Mouse (Mus musculus): ENCODE data around the gene Cfp.

The Cfp gene

DNA sequence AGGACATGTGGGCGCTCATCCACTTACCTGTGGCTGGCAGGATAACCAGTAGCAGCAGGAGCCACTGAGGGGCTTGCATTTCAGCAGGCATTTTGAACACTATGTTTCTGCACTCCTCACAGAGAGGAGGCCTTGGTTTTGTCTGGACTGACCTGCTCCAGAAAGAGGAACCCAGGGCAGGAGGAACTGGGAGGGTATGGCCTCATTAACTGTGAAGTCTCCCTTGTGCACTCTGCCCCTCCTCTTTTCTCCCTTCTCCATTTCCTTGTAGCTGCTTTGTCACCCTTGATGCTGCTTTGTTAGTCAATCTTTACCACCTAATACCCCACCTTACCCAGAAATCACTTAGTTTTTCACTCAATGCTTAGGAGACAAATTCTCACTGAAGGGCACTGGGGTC, at the start of gene Cfp:
Cfp (minus strand) TSS at position 192 of the 400 bp plus-strand sequence.
- no peak for DNase-seq

DNA sequence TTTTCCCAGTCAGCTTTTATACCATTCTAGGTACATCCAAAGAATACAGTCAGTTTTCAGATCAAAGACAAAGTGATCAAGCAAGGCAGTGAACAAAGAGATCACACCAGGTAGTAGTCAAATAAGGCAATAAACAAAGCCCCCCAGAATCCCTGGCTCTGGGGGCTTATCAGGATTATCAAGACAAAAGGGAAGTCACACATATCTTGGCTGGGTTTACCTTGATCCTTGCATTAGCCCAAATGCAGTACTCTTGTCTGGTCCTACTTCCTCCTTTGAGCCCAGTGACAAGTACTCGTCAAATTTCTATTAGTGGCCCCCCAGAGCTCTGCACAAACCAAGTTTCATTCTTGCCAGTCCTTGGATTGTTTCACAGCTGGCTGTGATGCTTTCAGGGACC, 49.5 kb upstream of the Cfp start:
- no peak for DNase-seq

DNA sequence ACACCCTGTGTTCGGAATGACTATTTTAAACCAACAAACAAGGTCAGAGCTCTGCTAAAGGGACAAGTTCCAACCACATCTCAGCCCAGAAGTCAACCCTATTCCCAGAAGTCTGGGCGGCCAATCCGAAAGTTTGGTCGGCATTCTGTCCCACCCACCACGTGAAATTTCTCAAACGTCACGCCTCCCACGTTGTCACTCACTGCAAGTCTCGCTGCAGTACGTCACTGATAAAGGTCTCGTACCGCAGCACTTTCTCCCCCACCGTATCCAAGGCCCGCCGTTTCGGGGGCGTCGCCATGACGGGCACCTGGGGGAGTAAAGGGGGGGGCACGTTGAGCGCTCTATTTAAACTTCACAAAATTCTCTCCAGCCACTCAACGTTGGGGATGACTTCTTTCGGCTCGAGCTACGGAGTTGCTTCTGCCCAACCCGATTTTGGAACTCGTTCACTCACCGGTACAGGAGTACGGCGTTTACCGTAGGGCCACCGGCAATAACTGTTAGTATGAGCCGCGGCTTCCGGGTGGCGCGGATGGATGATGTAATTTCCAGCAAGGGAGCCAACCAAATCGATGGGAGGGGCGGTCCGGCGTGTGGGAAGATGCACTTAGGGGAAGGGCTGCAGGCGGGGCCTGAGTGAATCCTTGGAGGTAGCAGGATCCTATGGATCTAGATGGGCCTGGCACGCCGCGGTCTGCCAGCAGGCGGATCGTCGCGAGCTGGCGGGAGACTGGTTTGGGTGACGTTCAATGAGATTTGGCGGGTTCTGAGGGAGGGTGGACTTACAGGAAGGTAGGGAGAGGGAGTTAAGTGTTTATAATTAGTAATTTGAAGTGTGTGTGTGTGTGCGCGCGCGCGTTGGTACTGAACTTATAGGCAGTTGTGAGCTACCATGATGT, 30.4 kb upstream of the Cfp start, which contains the start of gene Uxt:
Uxt (minus strand) TSS at position 541 of the 902 bp plus-strand sequence.
- DNase-seq = peak; percentile 86

DNA sequence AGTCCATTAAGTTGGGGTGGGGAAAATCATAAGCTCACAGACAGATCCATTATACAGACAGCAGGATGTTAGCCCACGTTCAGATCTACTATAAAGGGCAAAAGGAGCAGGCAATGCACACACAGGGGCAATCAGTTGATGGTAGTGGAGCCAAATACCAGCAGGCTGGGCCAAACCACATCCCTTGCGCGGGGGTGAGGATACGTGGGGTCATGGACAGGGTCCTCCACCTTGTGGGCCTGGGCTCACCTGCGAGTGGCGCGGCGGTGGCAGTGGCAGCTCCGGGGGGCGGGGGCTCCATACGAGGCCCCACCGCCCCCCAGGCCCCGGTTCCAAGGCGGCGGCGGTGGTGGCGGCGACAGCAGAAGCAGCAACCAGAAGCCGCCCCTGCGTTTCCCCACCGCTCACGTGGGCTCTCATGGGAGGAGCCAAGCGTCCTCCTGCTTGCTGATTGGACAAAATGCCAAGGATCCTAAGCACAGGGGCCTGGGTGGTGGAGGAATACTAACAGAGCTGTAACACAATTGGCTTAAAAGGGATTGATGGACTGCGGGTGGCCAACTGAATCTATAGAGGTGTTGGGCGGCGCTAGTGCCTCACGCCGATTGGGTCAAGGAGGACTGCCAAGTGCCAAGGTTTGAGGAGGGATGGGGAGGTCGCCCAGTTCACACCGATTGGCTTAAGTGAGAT, 19.0 kb upstream of the Cfp start, which contains the start of gene Elk1:
Elk1 (minus strand) TSS at position 418 of the 690 bp plus-strand sequence.
- peak; percentile 72 for DNase-seq

DNA sequence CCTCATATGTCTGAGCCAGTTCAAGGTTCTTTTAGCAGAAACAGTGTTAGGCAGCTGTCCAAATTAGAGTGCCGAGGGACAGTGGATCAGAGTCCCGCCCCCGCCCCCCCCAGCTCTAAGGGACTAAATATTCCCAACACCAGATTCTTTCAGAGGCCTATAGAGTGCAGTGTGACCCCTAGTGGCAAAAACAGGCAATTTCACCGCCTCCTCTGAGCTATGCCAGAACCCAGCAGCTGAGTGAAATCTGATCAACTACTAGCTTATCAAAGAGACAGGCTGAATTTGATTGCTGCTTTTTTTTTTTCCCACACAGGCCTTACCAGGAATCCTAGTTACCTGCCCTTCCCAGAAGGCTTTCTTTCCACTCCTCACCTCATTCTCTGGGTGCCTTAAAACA, 14.7 kb upstream of the Cfp start:
- peak; percentile 42 for DNase-seq

DNA sequence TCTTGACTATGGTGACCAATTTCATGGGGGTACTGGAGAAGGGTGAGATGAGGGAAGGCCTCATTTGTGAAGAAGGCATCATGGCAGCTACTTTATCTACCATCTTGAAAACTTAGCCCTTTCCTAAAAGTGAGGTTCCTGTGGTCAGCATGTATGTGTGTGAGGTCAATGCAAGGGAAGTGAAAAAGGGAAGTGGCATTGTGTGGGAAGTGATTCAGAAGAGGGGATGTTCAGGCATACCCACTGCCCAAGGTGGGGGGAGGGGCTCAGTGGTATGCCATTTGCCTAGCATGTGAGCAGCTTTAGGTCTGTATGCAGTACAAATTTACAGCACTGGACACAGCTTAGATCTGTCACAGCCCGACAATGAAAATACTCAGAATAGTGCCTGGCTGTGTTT, 608 bp upstream of the Cfp start:
- DNase-seq = no peak

DNA sequence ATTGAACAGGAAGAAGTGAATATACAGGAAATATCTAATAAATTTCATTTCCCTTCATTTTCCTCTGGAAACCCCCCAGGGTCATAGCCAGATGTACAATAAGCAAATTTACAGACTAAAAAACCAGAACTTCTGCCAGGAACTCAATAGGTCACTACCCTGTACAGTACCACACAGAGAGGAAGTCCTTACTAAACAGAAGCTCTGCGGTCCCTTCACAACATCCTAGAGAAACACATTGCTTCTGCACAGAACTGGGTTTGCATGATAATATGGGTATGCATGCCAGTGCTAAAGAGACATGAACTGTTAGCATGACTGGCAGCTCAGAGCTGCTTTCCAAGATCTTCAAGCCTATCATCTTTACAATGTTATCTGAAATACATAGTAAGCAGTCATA, 1.5 kb downstream of the Cfp start:
- no peak for DNase-seq

DNA sequence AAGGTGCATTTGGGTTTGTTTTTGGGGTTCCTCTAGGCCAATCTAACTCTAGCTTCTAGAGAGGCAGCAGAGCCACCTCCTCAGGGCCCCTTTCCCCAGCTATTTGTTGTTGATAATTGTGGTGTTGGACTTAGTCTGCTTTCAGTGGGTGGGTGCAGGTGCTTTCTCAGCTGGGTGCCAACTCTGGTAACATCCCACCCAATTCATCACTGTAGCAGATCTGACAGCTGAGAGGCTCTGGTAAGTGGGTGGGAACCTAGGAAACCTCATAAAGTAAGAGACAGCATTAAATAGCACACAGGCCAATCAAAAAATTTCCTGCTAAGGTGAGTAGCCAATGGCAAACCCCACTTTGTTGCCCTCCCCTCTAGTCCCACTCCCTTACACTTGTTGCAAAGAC, 6.4 kb downstream of the Cfp start:
- no peak for DNase-seq

DNA sequence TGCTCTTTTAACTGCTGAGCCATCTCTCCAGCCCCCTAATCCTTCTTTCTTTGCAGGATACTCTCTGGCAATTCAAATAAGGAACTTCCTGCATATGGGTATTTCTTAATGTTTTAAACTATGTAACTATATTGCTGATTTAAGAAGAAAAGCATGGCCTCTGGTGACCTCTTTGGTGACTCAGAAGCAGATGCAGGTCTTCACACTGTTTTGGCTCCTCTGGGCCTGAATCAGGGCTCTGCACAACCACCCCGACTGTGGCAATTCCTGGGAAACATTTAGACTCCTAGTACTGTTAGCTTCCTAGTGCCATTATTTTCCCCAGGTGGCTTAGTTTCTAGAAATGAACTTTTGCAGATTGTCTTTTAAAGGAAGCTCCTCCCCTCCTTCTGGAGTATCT, 7.8 kb downstream of the Cfp start:
- DNase-seq = no peak

DNA sequence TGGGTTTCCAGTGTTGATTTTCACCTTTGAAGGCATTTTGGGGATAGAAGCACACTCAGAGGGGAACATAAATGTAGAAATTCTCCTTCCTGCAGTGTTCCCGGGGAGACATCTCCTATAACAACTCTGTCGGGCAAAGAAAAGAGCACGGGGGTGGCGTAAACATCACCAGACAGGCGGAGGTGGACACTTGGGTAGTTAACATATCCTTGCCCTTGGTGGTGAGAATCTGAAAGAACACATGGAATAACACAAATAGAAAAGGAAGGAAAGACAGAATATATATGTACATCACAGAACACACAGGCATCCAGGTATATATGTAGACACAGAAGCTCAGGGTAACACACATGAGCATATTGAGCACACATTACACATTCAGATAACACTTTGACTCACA, 10.0 kb downstream of the Cfp start:
- no peak for DNase-seq

DNA sequence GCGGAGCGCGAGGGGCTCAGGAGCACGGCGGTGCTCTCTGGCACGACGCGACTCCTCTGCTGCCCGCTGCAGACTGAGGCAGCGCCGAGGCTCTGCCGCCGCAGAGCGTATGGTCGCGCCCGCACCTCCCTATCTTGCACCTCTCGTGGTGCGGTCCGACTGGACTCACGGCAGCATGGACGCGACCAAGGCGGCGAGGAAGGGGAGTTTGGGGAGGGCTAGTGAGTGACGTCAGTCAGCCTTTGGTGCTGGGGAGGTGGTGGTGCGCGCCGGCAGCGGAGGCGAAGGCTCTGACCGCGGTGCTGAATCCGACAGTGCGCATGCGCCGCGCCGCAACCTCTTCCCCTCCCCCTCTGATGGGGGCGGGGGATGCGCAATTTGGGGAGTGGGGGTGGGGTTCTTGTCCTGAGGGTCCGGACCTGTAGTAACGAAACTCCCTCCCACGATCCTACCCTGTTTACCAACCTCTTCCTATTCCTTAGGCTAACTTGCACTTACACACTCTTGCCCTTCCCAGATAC, 10.5 kb downstream of the Cfp start, which contains the start of gene Syn1:
Syn1 (minus strand) TSS at position 161 of the 521 bp plus-strand sequence.
- DNase-seq = peak; percentile 78

DNA sequence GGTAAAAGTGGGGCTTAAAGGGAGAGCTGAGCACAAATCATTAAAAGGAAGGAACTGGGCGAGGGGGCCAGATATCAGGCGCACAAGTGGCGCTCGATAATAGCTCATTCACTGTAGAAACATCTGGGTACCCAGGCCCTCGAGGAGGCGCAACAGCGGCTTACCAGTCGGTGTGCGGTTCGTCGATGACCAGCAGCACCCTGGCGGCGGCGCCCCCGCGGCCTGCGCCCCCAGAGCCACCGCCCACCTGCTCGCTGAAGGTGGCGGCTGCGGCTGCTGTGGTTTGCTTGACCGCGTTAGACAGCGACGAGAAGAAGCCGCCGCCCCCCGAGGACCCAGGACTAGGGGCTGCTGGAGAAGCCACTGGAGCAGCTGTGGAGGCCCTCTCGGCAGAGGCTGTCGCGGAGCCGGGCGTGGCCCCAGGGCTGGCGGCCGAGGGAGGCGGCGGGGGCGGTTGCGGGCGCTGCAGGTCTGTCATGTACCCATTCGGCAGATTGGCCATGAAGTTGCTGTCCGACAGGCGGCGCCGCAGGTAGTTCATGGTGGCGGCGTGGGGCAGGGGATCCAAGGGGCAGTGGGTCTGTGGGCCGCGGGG, 11.0 kb downstream of the Cfp start:
- no peak for DNase-seq

DNA sequence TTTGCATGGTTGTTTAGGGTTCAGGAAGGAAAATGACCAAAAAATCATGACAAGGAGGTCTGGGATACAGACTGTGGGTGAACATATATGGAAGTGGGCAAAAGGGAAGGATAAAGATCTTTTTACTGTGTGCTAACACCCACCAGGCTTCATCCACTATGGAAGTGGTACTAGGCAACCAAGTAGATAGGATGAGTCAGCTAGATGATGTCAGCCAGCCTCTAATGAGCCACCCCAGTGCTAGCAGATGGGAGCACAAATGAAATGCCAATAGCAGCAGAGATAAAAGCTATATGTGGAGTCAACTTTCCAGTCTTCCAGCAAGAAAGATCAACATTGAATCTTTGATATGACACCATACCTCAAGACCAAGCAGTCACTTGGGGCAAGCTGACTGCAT, 16.3 kb downstream of the Cfp start:
- no peak for DNase-seq

DNA sequence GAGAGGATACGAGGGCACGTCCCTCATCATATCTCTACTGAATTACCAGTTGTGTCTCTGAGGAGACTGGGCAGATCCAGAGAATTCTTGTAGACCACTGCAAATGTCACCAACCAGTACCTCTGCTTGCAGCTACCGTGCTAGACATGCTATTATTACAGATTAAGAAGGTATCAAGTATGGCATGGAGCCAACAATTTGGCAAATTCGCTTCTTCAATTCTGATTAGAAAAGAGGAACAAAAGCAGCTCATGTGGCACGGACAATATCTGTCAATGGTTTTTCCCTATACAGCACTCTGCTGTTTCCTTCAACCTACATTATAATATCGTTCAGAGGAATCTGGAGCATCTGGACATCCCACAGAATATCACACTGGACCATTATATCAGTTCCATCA, 17.6 kb downstream of the Cfp start:
- DNase-seq = no peak

DNA sequence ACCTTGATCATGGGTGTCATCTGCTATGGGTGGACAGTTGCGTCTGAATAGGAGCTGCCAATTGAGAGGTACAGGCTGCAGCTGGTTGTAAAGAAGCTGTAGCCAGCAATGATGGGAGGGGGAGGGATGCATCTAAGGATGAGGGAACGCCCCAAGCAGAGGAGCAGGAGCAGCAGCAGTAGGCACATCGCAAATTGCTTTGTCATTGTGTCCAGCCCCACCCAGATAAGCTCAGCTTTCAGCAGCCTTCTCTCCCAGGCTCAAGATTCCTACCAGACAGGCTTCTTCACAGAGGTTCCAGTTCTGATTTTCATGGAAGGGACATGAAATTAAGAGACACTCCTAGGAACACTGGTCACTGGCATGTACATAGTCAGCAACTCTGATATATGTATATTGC, 21.3 kb downstream of the Cfp start:
- DNase-seq = no peak

All from right cerebral cortex, postnatal 14 days (tissue).